Mouse (Mus musculus) embryonic facial prominence, embryonic 11.5 days (tissue): ENCODE results near the gene Myo19. TPM values are rescaled to one million over a fixed set of nuclear protein-coding genes. Genes with fewer than 3 reads are reported as not detected.

Source experiments
- ATAC-seq: fragments of 200-750 bp; cut with Nextera tagmentation; replicated peaks from 2 replicates; pipeline ENCODE4 v1.8.0; 2017; ENCODE audit warnings: low read depth; ENCODE audit not compliant: insufficient number of reproducible peaks, low FRiP score, low TSS enrichment
- DNase-seq: peaks from one replicate; pipeline ENCODE4 v3.0.0-alpha.2; 2015; ENCODE audit warnings: low spot score
- H3K27ac ChIP-seq: fragments of 300-500 bp; sonication (generic); replicated peaks from 2 replicates; pipeline ENCODE4 v1.5.1; 2014; ENCODE audit warnings: mild to moderate bottlenecking, low read depth, low read length, control low read depth
- H3K27me3 ChIP-seq: fragments of 300-500 bp; sonication (generic); 2 replicates; pipeline ENCODE4 v1.6.1; 2014; ENCODE audit warnings: mild to moderate bottlenecking, low read length, moderate library complexity, mixed read lengths; ENCODE audit not compliant: control insufficient read depth, insufficient read depth
- H3K36me3 ChIP-seq: fragments of 300-500 bp; sonication (generic); replicated peaks from 2 replicates; pipeline ENCODE4 v1.6.1; 2014; ENCODE audit warnings: low read depth, mild to moderate bottlenecking, low read length, moderate library complexity, mixed read lengths; ENCODE audit not compliant: control insufficient read depth, insufficient read depth
- H3K4me1 ChIP-seq: fragments of 300-500 bp; sonication (generic); 2 replicates; pipeline ENCODE4 v1.6.1; 2014; ENCODE audit warnings: low read length, mixed read lengths; ENCODE audit not compliant: control insufficient read depth, insufficient read depth
- H3K4me2 ChIP-seq: fragments of 300-500 bp; sonication (generic); 2 replicates; pipeline ENCODE4 v1.6.1; 2014; ENCODE audit warnings: low read depth, mild to moderate bottlenecking, control low read depth, low read length, moderate library complexity
- H3K4me3 ChIP-seq: fragments of 300-500 bp; sonication (generic); 2 replicates; pipeline ENCODE4 v1.5.1; 2014; ENCODE audit warnings: low read depth, low read length, control low read depth
- H3K9ac ChIP-seq: fragments of 300-500 bp; sonication (generic); replicated peaks from 2 replicates; pipeline ENCODE4 v1.6.1; 2014; ENCODE audit warnings: mild to moderate bottlenecking, control low read depth, low read length
- H3K9me3 ChIP-seq: fragments of 300-500 bp; sonication (generic); replicated peaks from 2 replicates; pipeline ENCODE4 v1.6.1; 2016; ENCODE audit warnings: mild to moderate bottlenecking, low read length, inconsistent platforms, mixed read lengths; ENCODE audit not compliant: control insufficient read depth
- WGBS: fragments of 180-500 bp; shearing (Covaris S2); extraction: QIAGEN DNeasy Blood & Tissue Kit; methylation state at CpG from one replicate; pipeline ENCODE4 v1.1.7; 2014; 5-methylcytosine and 5-hydroxymethylcytosine counted together
- polyA plus RNA-seq: library from polyadenylated mRNA; unstranded; fragments of >200 nt; fragmentation: Nextera tagmentation; extraction: Ambion mirVana; gene quantifications from 2 replicates; pipeline ENCODE4 v1.2.1, GENCODE M21; 2014

The Myo19 gene
- polyA plus RNA-seq, 1 experiment from 2014 or later = 8.1 TPM

DNA sequence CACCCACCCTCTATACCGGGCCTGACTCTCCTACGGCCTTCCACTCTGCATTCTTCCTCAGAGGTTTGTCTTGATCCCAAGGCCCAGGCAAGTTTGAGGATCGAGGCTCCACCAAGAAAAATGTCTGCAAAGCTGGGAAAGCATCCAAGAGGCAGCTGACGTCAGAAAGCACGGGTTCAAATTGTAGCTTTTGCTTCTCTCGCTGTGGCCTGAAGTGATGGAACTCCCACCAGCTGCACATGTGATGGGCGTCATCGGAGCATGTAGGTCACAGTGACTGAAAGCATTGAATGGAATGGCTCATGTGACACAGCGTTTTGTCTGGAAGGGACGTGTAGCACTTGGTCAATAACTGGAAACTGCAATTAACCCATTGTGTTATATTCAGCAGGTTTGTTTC is 60.2 kb downstream of the Myo19 start:
- Histone ChIP-seq H3K4me3 (no peak overlapping the region), H3K9ac (no peak overlapping the region), H3K9me3 (no peaks in the 10 kb centered on the region), H3K27me3 (peaks cover 4% of the 10 kb centered on the region; the same call in 1 of the 2 replicates), H3K27ac (no peak overlapping the region), H3K36me3 (no peaks in the 10 kb centered on the region), H3K4me1 (no peaks in the 10 kb centered on the region), H3K4me2 (no peak overlapping the region)
- 78% methylated on average over 10 of the region's 10 CpGs for WGBS
- ATAC-seq (no peak), DNase-seq (no peak)

DNA sequence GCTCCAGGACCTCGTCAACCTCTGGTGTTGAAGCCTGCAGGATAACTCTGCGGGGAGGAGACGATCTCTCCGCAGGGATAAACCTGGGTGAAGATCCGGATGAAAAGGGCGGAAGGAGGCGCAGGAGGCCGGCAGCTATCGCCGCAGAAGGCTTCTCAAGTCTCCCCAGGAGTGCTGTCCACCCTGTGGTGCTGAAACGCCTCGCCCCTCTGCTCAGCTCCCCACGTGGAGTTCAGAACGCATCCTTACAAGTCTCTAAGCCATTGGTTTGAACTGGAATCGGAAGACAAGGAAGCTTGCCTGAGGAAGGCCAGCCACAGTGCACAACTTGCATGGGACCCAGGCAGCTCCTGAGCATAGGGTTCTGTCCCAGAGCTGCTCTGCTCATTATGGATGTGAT is 64.0 kb downstream of the Myo19 start:
- no peak for ATAC-seq
- Histone ChIP-seq H3K27ac (no peak overlapping the region), H3K9me3 (no peaks in the 10 kb centered on the region), H3K4me1 (no peaks in the 10 kb centered on the region), H3K4me3 (no peak overlapping the region), H3K9ac (no peak overlapping the region), H3K4me2 (peak overlapping the region; percentile 32), H3K36me3 (no peaks in the 10 kb centered on the region), H3K27me3 (peaks cover 4% of the 10 kb centered on the region; the same call in 1 of the 2 replicates)
- WGBS = under 1% methylated on average over 15 of the region's 15 CpGs
- peak; percentile 92 for DNase-seq

DNA sequence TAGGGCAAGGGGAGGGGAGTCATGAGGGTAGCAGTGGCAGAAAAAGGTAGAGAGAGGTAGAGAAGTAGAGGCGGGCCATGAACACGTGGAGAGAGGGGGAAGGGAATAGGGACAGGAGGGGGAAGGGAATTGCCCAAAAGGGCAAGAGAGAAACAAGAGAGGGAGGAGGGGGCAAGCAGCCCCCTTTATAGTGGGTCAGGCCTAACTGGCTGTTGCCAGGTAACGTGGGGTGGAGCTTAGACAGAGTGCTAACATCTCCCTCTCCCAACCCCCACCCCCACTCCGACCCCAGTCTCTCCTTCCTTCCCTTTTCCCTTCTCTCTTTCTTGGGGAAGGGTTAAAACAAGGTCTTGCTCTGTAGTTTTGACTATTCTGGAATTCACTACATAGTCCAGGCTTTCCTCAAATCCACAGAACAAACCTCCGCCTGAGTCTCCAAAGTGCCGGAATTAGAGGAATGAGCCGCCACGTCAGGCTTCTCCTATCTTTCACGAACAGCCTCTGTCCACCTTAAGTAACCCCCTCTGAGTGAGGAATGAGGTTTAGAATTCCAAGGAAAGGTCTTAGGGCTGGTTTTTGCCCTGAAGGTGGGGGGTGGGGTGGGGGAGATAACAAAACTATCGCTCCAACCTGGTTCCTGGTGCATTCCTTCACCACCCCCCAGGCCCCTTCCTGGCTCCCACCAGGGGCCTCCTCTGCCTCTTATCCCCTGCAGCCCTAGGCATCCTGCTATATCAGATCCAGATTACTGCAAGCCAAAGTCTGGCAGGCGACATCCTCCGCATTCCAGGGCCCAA is 64.9 kb downstream of the Myo19 start:
- no peak for DNase-seq
- Histone ChIP-seq H3K9me3 (no peaks in the 10 kb centered on the region), H3K27ac (no peak overlapping the region), H3K36me3 (no peaks in the 10 kb centered on the region), H3K9ac (no peak overlapping the region), H3K4me1 (no peaks in the 10 kb centered on the region), H3K4me2 (no peak overlapping the region), H3K27me3 (peaks cover 4% of the 10 kb centered on the region; the same call in 1 of the 2 replicates), H3K4me3 (no peak overlapping the region)
- no peak for ATAC-seq
- whole genome bisulfite sequencing = 2% methylated on average over 12 of the region's 12 CpGs

DNA sequence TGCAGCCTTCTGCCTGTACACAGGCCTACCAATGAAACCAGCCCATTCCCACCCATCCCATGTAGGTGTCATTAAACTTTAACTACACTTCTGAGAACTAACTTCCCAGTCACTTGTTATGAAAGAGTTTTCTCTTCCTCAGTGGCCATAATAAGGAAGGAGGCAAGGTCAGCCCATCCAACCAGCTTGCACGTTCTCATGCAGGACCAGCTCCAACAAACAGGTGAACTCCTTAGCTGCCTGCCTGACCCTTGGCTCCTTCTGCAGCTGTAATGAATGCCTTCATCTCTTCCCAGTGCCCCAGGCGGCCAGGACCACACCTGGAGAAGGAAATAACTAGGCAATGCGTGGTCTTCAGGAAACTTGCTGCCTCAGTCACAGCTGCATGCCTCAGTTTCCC is 65.9 kb downstream of the Myo19 start:
- Histone ChIP-seq H3K9me3 (no peaks in the 10 kb centered on the region), H3K9ac (no peak overlapping the region), H3K27me3 (peaks cover 4% of the 10 kb centered on the region; the same call in 1 of the 2 replicates), H3K36me3 (no peaks in the 10 kb centered on the region), H3K4me2 (no peak overlapping the region), H3K4me3 (no peak overlapping the region), H3K27ac (no peak overlapping the region), H3K4me1 (no peaks in the 10 kb centered on the region)
- WGBS = 56% methylated on average over 3 of the region's 3 CpGs
- ATAC-seq = no peak
- no peak for DNase-seq

DNA sequence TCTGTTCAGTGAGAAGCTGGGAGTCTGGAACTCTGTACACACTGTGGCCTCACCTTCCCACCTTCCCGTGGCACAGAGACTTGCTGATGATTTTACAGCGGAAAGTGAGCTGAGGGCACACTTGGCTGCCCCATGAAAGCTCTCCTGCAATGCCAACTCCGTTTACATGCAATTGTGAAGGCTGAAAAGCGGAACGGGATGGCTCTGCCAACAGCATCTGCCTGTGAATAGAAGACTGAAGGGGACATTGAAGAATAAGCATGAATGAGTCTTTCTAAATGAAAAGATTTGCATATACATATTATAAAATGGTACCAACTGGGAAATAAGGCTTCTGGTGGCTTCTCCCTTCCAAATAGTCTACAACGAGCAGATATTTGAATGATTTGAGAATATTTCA is 67.3 kb downstream of the Myo19 start:
- DNase-seq (no peak), ATAC-seq (no peak)
- Histone ChIP-seq H3K9me3 (no peaks in the 10 kb centered on the region), H3K9ac (no peak overlapping the region), H3K36me3 (no peaks in the 10 kb centered on the region), H3K4me3 (no peak overlapping the region), H3K27ac (no peak overlapping the region), H3K27me3 (peaks cover 4% of the 10 kb centered on the region; the same call in 1 of the 2 replicates), H3K4me2 (no peak overlapping the region), H3K4me1 (no peaks in the 10 kb centered on the region)
- WGBS = 86% methylated on average over 6 of the region's 6 CpGs

DNA sequence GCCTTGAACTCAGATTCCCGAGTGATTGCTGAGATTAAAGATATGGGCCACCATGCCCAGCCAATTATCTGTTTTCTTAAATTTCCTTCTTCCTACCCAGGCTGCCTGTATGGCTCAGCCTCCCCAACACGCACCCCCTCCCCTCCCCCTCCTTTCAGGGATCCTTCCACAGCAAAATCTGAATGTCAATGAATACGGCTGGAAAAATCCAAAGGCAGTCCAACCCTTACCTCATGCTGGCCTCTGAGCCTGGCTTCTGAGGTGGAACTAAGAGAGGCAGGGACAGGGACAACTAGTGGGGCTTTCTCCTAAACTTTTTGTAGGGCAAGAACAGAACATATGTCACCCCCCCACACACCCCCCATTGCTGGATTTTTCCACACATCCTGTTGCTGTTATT is 68.2 kb downstream of the Myo19 start:
- Histone ChIP-seq H3K4me3 (no peak overlapping the region), H3K27ac (no peak overlapping the region), H3K27me3 (peaks cover 2% of the 10 kb centered on the region; the same call in 1 of the 2 replicates), H3K4me1 (no peaks in the 10 kb centered on the region), H3K4me2 (no peak overlapping the region), H3K9ac (no peak overlapping the region), H3K9me3 (no peaks in the 10 kb centered on the region), H3K36me3 (no peaks in the 10 kb centered on the region)
- ATAC-seq (no peak), DNase-seq (no peak)
- WGBS = 45% methylated on average over 3 of the region's 3 CpGs

DNA sequence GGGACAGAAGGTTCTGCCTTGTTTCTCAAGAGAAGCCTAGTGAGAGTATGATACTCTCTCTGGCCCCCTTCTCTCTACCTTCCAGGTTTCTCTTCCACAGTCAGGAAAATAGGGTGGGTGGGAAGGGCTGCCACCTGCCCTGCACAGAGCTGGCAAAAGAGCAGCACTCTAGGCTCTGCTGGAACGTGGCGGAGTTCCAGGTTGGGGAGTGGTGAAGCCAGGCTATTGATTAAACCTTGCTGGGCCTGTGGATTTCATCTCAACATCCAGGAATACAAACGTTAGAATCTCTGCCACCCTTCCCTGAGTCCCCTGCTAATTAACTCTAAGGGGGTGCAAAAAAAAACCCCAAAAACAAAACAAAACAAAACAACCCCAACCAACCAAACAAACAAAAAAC is 68.6 kb downstream of the Myo19 start:
- 47% methylated on average over 3 of the region's 3 CpGs for WGBS

DNA sequence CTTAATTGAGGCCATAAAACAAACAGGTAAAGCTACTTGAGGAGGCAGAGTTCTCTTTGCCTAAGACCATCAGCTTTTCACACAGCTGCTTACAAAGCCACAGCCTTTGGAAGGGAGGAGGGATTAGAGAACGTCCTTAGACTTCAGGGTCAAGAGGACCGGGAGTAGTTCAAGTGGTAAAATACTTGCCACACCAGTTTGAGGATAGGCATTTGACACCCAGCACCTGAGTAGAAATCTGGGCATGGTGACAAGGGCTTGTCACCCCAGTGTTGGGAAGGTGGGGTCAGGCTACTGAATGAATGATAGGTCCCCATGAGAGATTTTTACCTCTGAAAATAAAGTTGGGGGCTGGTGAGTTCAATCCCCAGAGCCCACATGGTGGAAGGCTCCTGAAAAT is 72.7 kb downstream of the Myo19 start:
- H3K27me3 ChIP-seq = peaks cover 13% of the 10 kb centered on the region
- no peak overlapping the region for H3K9ac ChIP-seq
- no peaks in the 10 kb centered on the region for H3K36me3 ChIP-seq
- H3K4me3 ChIP-seq = no peak overlapping the region
- no peak overlapping the region for H3K4me2 ChIP-seq
- no peaks in the 10 kb centered on the region for H3K4me1 ChIP-seq
- H3K9me3 ChIP-seq = no peaks in the 10 kb centered on the region
- ATAC-seq (no peak), DNase-seq (no peak)
- 53% methylated on average over 2 of the region's 2 CpGs for WGBS
- H3K27ac ChIP-seq = no peak overlapping the region

More for the DNA sequence above, 68.6 kb downstream of the Myo19 start:
- Histone ChIP-seq H3K9me3 (no peaks in the 10 kb centered on the region), H3K4me3 (no peak overlapping the region), H3K9ac (no peak overlapping the region), H3K27me3 (peaks cover 2% of the 10 kb centered on the region; the same call in 1 of the 2 replicates), H3K4me2 (no peak overlapping the region), H3K36me3 (no peaks in the 10 kb centered on the region), H3K4me1 (no peaks in the 10 kb centered on the region), H3K27ac (no peak overlapping the region)
- DNase-seq = no peak
- no peak for ATAC-seq
